ENCODE assay signal across 8 mouse cellular contexts in the genomic region with DNA sequence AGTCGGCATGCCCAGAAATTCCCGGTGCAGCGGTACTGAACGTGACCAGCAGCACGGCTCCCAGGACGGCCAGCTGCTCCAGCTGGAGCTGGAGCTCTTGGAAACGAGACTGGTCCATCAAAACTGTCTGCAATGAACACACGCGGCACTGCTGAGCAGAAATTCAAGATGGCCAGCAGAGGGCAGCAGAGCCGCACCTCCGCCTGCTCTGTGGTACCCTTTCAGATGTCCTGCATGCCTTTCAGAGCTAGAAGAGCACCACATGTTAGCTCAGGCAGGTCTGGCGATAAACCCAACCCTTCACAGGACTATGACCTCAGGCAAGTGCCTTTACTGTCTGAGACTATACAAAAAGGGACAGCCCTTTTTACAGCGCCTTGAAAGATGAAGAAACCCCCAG. TPM values are rescaled to one million over a fixed set of nuclear protein-coding genes. Genes with fewer than 3 reads are reported as not detected.
DNase-seq lines count a peak whose midpoint lies in the region; ATAC-seq and TF ChIP-seq lines count a peak whose summit lies in the region.

No protein-coding gene starts in this region.

- no peaks in the 10 kb centered on the region for H3K9me3 ChIP-seq in heart, embryonic 11.5 days (replicated peaks; ENCODE audit: control insufficient read depth, low read length)
- no peaks in the 10 kb centered on the region for H3K9me3 ChIP-seq in kidney, embryonic 16.5 days (ENCODE audit: low read length)

- peak; percentile 82 for DNase-seq in 416B (ENCODE audit: low read depth)
- DNase-seq in liver = peak; percentile 74
- DNase-seq in splenic B cell, adult 2 months (ENCODE audit: low read depth, low spot score) = peak; percentile 80

- no peak overlapping the region for H3K27ac ChIP-seq in bone marrow, adult 2 months (ENCODE audit: control insufficient read depth, insufficient read depth, low read depth, low read length, poor library complexity)
- H3K27ac ChIP-seq in embryonic fibroblast, embryonic 13.5 days (ENCODE audit: insufficient read depth, low read length) = no peak overlapping the region
- H3K27ac ChIP-seq in heart, embryonic 11.5 days (ENCODE audit: low read depth, low read length) = no peak overlapping the region
- H3K27ac ChIP-seq in kidney, embryonic 16.5 days (ENCODE audit: low read length) = no peak overlapping the region

- H3K9ac ChIP-seq in heart, embryonic 11.5 days (ENCODE audit: low read depth, low read length) = no peak overlapping the region
- no peak overlapping the region for H3K9ac ChIP-seq in kidney, embryonic 16.5 days (replicated peaks; ENCODE audit: low read length)

- no peak overlapping the region for H3K4me3 ChIP-seq in bone marrow, adult 2 months (replicated peaks; ENCODE audit: control insufficient read depth, low read depth, low read length)
- no peak overlapping the region for H3K4me3 ChIP-seq in embryonic fibroblast, embryonic 13.5 days (ENCODE audit: insufficient read depth, low read length)
- H3K4me3 ChIP-seq in heart, embryonic 11.5 days (ENCODE audit: low read depth, low read length) = no peak overlapping the region
- H3K4me3 ChIP-seq in kidney, embryonic 16.5 days (ENCODE audit: low read length) = no peak overlapping the region
- no peak overlapping the region for H3K4me3 ChIP-seq in myocyte

- no peaks in the 10 kb centered on the region for H3K27me3 ChIP-seq in heart, embryonic 11.5 days (ENCODE audit: control insufficient read depth, insufficient read depth, low read length)
- no peaks in the 10 kb centered on the region for H3K27me3 ChIP-seq in kidney, embryonic 16.5 days (ENCODE audit: insufficient read depth, low read length)
- no peaks in the 10 kb centered on the region for H3K27me3 ChIP-seq in myocyte (ENCODE audit: control insufficient read depth, insufficient read depth, insufficient read length)
- H3K27me3 ChIP-seq in splenic B cell, adult 2 months (ENCODE audit: control insufficient read depth, insufficient read depth, low read length, poor library complexity, severe bottlenecking) = no peaks in the 10 kb centered on the region

- H3K4me1 ChIP-seq in bone marrow, adult 2 months (ENCODE audit: control insufficient read depth, insufficient read depth, low read length) = no peaks in the 10 kb centered on the region; the same call in 1 of the 2 replicates
- no peaks in the 10 kb centered on the region for H3K4me1 ChIP-seq in embryonic fibroblast, embryonic 13.5 days (ENCODE audit: control insufficient read depth, insufficient read depth, low read length)
- no peaks in the 10 kb centered on the region for H3K4me1 ChIP-seq in heart, embryonic 11.5 days (ENCODE audit: control insufficient read depth, insufficient read depth, low read length)
- H3K4me1 ChIP-seq in kidney, embryonic 16.5 days (ENCODE audit: insufficient read depth, low read length) = no peaks in the 10 kb centered on the region

- peak; percentile 91 for TF ChIP-seq CTCF in bone marrow, adult 2 months (IDR thresholded peaks at IDR 0.05; ENCODE audit: control insufficient read depth, insufficient read depth, low read length)
- TF ChIP-seq CTCF in embryonic fibroblast, embryonic 13.5 days (IDR thresholded peaks at IDR 0.05; ENCODE audit: borderline replicate concordance, insufficient read depth, low read length) = peak; percentile 98

- H3K79me2 ChIP-seq in myocyte (ENCODE audit: control insufficient read depth, insufficient read depth) = no peaks in the 10 kb centered on the region

- H3ac ChIP-seq in myocyte (ENCODE audit: control insufficient read depth, insufficient read length) = no peak overlapping the region

- peak; percentile 80 for ATAC-seq in heart, embryonic 11.5 days (replicated peaks; ENCODE audit: insufficient number of reproducible peaks, low FRiP score, low TSS enrichment)
- peak; percentile 93 for ATAC-seq in kidney, embryonic 16.5 days (ENCODE audit: low FRiP score, low TSS enrichment)

- peaks cover 3% of the 10 kb centered on the region; the same call in 1 of the 2 replicates for H3K36me3 ChIP-seq in heart, embryonic 11.5 days (ENCODE audit: control insufficient read depth, insufficient read depth, low read length)
- peaks cover 7% of the 10 kb centered on the region; the same call in 1 of the 2 replicates for H3K36me3 ChIP-seq in kidney, embryonic 16.5 days (ENCODE audit: insufficient read depth, low read length)
- H3K36me3 ChIP-seq in myocyte (ENCODE audit: control insufficient read depth, insufficient read depth) = peaks cover 3% of the 10 kb centered on the region
- H3K36me3 ChIP-seq in splenic B cell, adult 2 months (ENCODE audit: control insufficient read depth, insufficient read depth, low read length, poor library complexity, severe bottlenecking) = no peaks in the 10 kb centered on the region

- no peak for TF ChIP-seq POLR2A in bone marrow, adult 2 months (IDR thresholded peaks at IDR 0.05; ENCODE audit: borderline replicate concordance, control insufficient read depth, low read depth, low read length)
- no peak for TF ChIP-seq POLR2A in embryonic fibroblast, embryonic 13.5 days (IDR thresholded peaks at IDR 0.05; ENCODE audit: low read depth, low read length)
- no peak for TF ChIP-seq POLR2A in myocyte (IDR thresholded peaks at IDR 0.05; ENCODE audit: insufficient read length, low read depth)

- WGBS in bone marrow, adult 2 months = 11% methylated on average over 13 of the region's 13 CpGs
- WGBS in heart, embryonic 11.5 days (ENCODE audit: insufficient replicate concordance) = 6% methylated on average over 13 of the region's 13 CpGs
- 10% methylated on average over 13 of the region's 13 CpGs for WGBS in kidney, embryonic 16.5 days

- H3K4me2 ChIP-seq in heart, embryonic 11.5 days = peak overlapping the region; percentile 29; the same call in 1 of the 2 replicates
- no peak overlapping the region; the same call in 1 of the 2 replicates for H3K4me2 ChIP-seq in kidney, embryonic 16.5 days (replicated peaks; ENCODE audit: low read depth, low read length)
- H3K4me2 ChIP-seq in myocyte (ENCODE audit: low read depth) = peak overlapping the region; percentile 32

TF ChIP-seq in myocyte, 11 proteins besides CTCF, POLR2A, EP300 and RAD21:
- TF ChIP-seq MYOD1 (IDR thresholded peaks at IDR 0.05; ENCODE audit: control insufficient read depth in 1 of 3, insufficient read length in 2 of 3, low read depth in 2 of 3) (peak in 1 of 3 experiments; percentile 8), USF1 (IDR thresholded peaks at IDR 0.05; ENCODE audit: low read depth) (no peak), POLR2AphosphoS2 (IDR thresholded peaks at IDR 0.05; ENCODE audit: insufficient read length, low read depth) (no peak)

RNA-seq across cellular contexts. Expression of a gene that starts 26.6 kb away (rescaled TPM):
- 2.7 and 3.9 TPM in 2 replicates for polyA plus RNA-seq in bone marrow, adult 2 months (2011; ENCODE audit: insufficient read depth, insufficient read length, low replicate concordance, missing spikeins)
- polyA plus RNA-seq in embryonic fibroblast, embryonic 13.5 days (2011; ENCODE audit: insufficient read length, low read depth, missing spikeins) = 22.0 and 29.8 TPM in 2 replicates
- 32.5 and 36.0 TPM in 2 replicates for polyA plus RNA-seq in heart, embryonic 11.5 days (2014; fragmentation: Nextera tagmentation; extraction: Ambion mirVana)
- polyA plus RNA-seq in kidney, embryonic 16.5 days (2015; fragmentation: Nextera tagmentation; extraction: Ambion mirVana) = 31.4 and 36.8 TPM in 2 replicates
- polyA plus RNA-seq in myocyte (2012; fragmentation: generic; extraction: Trizol) = 7.8 TPM

RNA-seq across cellular contexts. Expression of a gene that starts 30.8 kb away (rescaled TPM):
- polyA plus RNA-seq in bone marrow, adult 2 months (2011; ENCODE audit: insufficient read depth, insufficient read length, low replicate concordance, missing spikeins) = not detected in 2 replicates
- not detected in 2 replicates for polyA plus RNA-seq in embryonic fibroblast, embryonic 13.5 days (2011; ENCODE audit: insufficient read length, low read depth, missing spikeins)
- polyA plus RNA-seq in heart, embryonic 11.5 days (2014; fragmentation: Nextera tagmentation; extraction: Ambion mirVana) = not detected in 2 replicates
- 0.19 TPM in 1 of 2 replicates, not detected in the other for polyA plus RNA-seq in kidney, embryonic 16.5 days (2015; fragmentation: Nextera tagmentation; extraction: Ambion mirVana)
- polyA plus RNA-seq in myocyte (2012; fragmentation: generic; extraction: Trizol) = not detected

RNA-seq across cellular contexts. Expression of a gene that starts 57.3 kb away (rescaled TPM):
- 1.7 TPM in 1 of 2 replicates, not detected in the other for polyA plus RNA-seq in bone marrow, adult 2 months (2011; ENCODE audit: insufficient read depth, insufficient read length, low replicate concordance, missing spikeins)
- polyA plus RNA-seq in embryonic fibroblast, embryonic 13.5 days (2011; ENCODE audit: insufficient read length, low read depth, missing spikeins) = 2.8 and 3.1 TPM in 2 replicates
- polyA plus RNA-seq in heart, embryonic 11.5 days (2014; fragmentation: Nextera tagmentation; extraction: Ambion mirVana) = 3.0 and 3.6 TPM in 2 replicates
- polyA plus RNA-seq in kidney, embryonic 16.5 days (2015; fragmentation: Nextera tagmentation; extraction: Ambion mirVana) = 24.2 and 26.1 TPM in 2 replicates
- 4.3 TPM for polyA plus RNA-seq in myocyte (2012; fragmentation: generic; extraction: Trizol)
